10 mouse cellular contexts compared by ENCODE assay signal in genomic region chr13:59646674-59647244, GRCm38 (mm10). TPM values are rescaled to one million over a fixed set of nuclear protein-coding genes. Genes with fewer than 3 reads are reported as not detected.
DNase-seq lines count a peak whose midpoint lies in the region; ATAC-seq lines count a peak whose summit lies in the region.
"Had no signal": no experiment of that assay in that cellular context is flagged by ENCODE, and none has a peak within 500 bp of the region (broad histone marks: within the 10 kb centered on the region; RNA-seq: fewer than 3 reads in every experiment).

No protein-coding gene starts in this region.

- H3K9me3 ChIP-seq in hindbrain, embryonic 10.5 days, result no peaks in the 10 kb centered on the region
- no peaks in the 10 kb centered on the region for H3K9me3 ChIP-seq in hindbrain, embryonic 12.5 days (replicated peaks)
- no peaks in the 10 kb centered on the region for H3K9me3 ChIP-seq in limb, embryonic 10.5 days (replicated peaks)
- H3K9me3 ChIP-seq: liver, embryonic 15.5 days had no signal

- ATAC-seq in hindbrain, embryonic 12.5 days (ENCODE audit: low FRiP score), result no peak

- H3K4me1 ChIP-seq in hindbrain, embryonic 10.5 days (replicated peaks), result peaks cover 22% of the 10 kb centered on the region
- peaks cover 13% of the 10 kb centered on the region; the same call in 1 of the 2 replicates for H3K4me1 ChIP-seq in hindbrain, embryonic 12.5 days
- H3K4me1 ChIP-seq in limb, embryonic 10.5 days, result peaks cover 13% of the 10 kb centered on the region

- no peak overlapping the region for H3K4me3 ChIP-seq in hindbrain, embryonic 10.5 days
- no peak overlapping the region for H3K4me3 ChIP-seq in hindbrain, embryonic 12.5 days
- H3K4me3 ChIP-seq in limb, embryonic 10.5 days, result no peak overlapping the region
- H3K4me3 ChIP-seq: liver, embryonic 15.5 days had no signal

- H3K27ac ChIP-seq in hindbrain, embryonic 10.5 days, result peak overlapping the region; percentile 59; the same call in 1 of the 2 replicates
- no peak overlapping the region for H3K27ac ChIP-seq in hindbrain, embryonic 12.5 days
- H3K27ac ChIP-seq in limb, embryonic 10.5 days, result 0 out of 2 replicates have a peak overlapping the region, but pooled peaks have one; percentile 31

- H3K36me3 ChIP-seq in hindbrain, embryonic 10.5 days, result peaks cover 97% of the 10 kb centered on the region
- peaks cover 58% of the 10 kb centered on the region for H3K36me3 ChIP-seq in hindbrain, embryonic 12.5 days
- H3K36me3 ChIP-seq in limb, embryonic 10.5 days, result peaks cover 89% of the 10 kb centered on the region

- no peak overlapping the region for H3K4me2 ChIP-seq in hindbrain, embryonic 12.5 days (replicated peaks)
- H3K4me2 ChIP-seq: liver, embryonic 15.5 days had no signal

- WGBS in hindbrain, embryonic 10.5 days, result 52% methylated on average over 11 of the region's 11 CpGs
- WGBS in hindbrain, embryonic 12.5 days, result 47% methylated on average over 11 of the region's 11 CpGs
- 71% methylated on average over 11 of the region's 11 CpGs for WGBS in limb, embryonic 10.5 days

- DNase-seq in hindbrain, embryonic 10.5 days (ENCODE audit: low spot score), result peak; percentile 33
- DNase-seq in ES-CJ7 (ENCODE audit: low read depth, low spot score), result peak; percentile 78
- peak; percentile 27 for DNase-seq in embryo, embryonic 9.5 days (ENCODE audit: extremely low spot score)
- no peak for DNase-seq in limb, embryonic 10.5 days (ENCODE audit: low spot score)
- DNase-seq in layer of hippocampus, adult 9-10 months (ENCODE audit: low spot score), result no peak
- DNase-seq in cerebellum, adult 9-10 months, result no peak
- no peak for DNase-seq in thymus, postnatal 36 days

- H3K27me3 ChIP-seq in hindbrain, embryonic 10.5 days (ENCODE audit: insufficient read depth, poor library complexity, severe bottlenecking), result no peaks in the 10 kb centered on the region
- H3K27me3 ChIP-seq in hindbrain, embryonic 12.5 days, result no peaks in the 10 kb centered on the region
- H3K27me3 ChIP-seq in limb, embryonic 10.5 days (ENCODE audit: low read depth, poor library complexity, severe bottlenecking), result no peaks in the 10 kb centered on the region
- H3K27me3 ChIP-seq: liver, embryonic 15.5 days had no signal

- H3K9ac ChIP-seq in hindbrain, embryonic 12.5 days, result no peak overlapping the region
- H3K9ac ChIP-seq: liver, embryonic 15.5 days had no signal

RNA-seq across cellular contexts. Expression of gene Golm1, which starts 28.9 kb away (rescaled TPM):
- polyA plus RNA-seq in hindbrain, embryonic 10.5 days (2016; fragmentation: Nextera tagmentation; extraction: Ambion mirVana), result 144 and 181 TPM in 2 replicates
- polyA plus RNA-seq in hindbrain, embryonic 12.5 days (2016; fragmentation: Nextera tagmentation; extraction: Ambion mirVana), result 91.3 and 93.3 TPM in 2 replicates
- polyA plus RNA-seq in limb, embryonic 10.5 days (2016; fragmentation: Nextera tagmentation; extraction: Ambion mirVana), result 78.4 and 80.2 TPM in 2 replicates

RNA-seq across cellular contexts. Expression of gene 4921517D22Rik, which starts 47.1 kb away (rescaled TPM):
- polyA plus RNA-seq in hindbrain, embryonic 10.5 days (2016; fragmentation: Nextera tagmentation; extraction: Ambion mirVana), result not detected in 2 replicates
- not detected in 2 replicates for polyA plus RNA-seq in hindbrain, embryonic 12.5 days (2016; fragmentation: Nextera tagmentation; extraction: Ambion mirVana)
- polyA plus RNA-seq in limb, embryonic 10.5 days (2016; fragmentation: Nextera tagmentation; extraction: Ambion mirVana), result not detected in 2 replicates
- polyA plus RNA-seq: cortical plate, adult 2 months; liver, embryonic 15.5 days had no signal

Comparison
In these comparisons a context has a peak if more than half of its experiments do, and no peak if none do; other contexts are left out.
1. DNase-seq: peak in hindbrain, embryonic 10.5 days (single experiment), ES-CJ7 (single experiment) and embryo, embryonic 9.5 days (single experiment); none in limb, embryonic 10.5 days (single experiment), layer of hippocampus, adult 9-10 months (single experiment), cerebellum, adult 9-10 months (single experiment) and thymus, postnatal 36 days (0 of 2).